Mouse (Mus musculus) midbrain, embryonic 12.5 days (tissue): ENCODE data around the gene Elmod3. TPM values are rescaled to one million over a fixed set of nuclear protein-coding genes. Genes with fewer than 3 reads are reported as not detected.
A peak's percentile ranks its signal among the peaks of the same experiment; 100 is the strongest.
"Not testable (repeated sequence)": the region's sequence is repeated elsewhere in the genome, so short reads cannot be mapped to it uniquely, and the experiment has no call there.

Source experiments
- ATAC-seq: fragments of 200-750 bp; cut with Nextera tagmentation; 2 replicates; pipeline ENCODE4 v1.8.0; 2017; ENCODE audit warnings: low read depth, moderate TSS enrichment, moderate library complexity; ENCODE audit not compliant: low FRiP score
- H3K27ac ChIP-seq: fragments of 300-500 bp; sonication (generic); replicated peaks from 2 replicates; pipeline ENCODE4 v1.5.1; 2016; ENCODE audit warnings: mild to moderate bottlenecking
- H3K27me3 ChIP-seq: fragments of 300-500 bp; sonication (generic); 2 replicates; pipeline ENCODE4 v1.6.1; 2016; ENCODE audit warnings: mild to moderate bottlenecking
- H3K36me3 ChIP-seq: fragments of 300-500 bp; sonication (generic); 2 replicates; pipeline ENCODE4 v1.6.1; 2016
- H3K4me1 ChIP-seq: fragments of 300-500 bp; sonication (generic); 2 replicates; pipeline ENCODE4 v1.6.1; 2016
- H3K4me2 ChIP-seq: fragments of 300-500 bp; sonication (generic); replicated peaks from 2 replicates; pipeline ENCODE4 v1.6.1; 2016; ENCODE audit warnings: mild to moderate bottlenecking, moderate library complexity
- H3K4me3 ChIP-seq: fragments of 300-500 bp; sonication (generic); 2 replicates; pipeline ENCODE4 v1.5.1; 2016; ENCODE audit warnings: mild to moderate bottlenecking
- H3K9ac ChIP-seq: fragments of 300-500 bp; sonication (generic); replicated peaks from 2 replicates; pipeline ENCODE4 v1.6.1; 2016; ENCODE audit warnings: mild to moderate bottlenecking, moderate library complexity
- H3K9me3 ChIP-seq: fragments of 300-500 bp; sonication (generic); 2 replicates; pipeline ENCODE4 v1.6.1; 2016; ENCODE audit warnings: mild to moderate bottlenecking
- WGBS: fragments of 180-500 bp; shearing (Covaris S2); methylation state at CpG from one replicate; pipeline ENCODE4 v1.1.7; 2016; 5-methylcytosine and 5-hydroxymethylcytosine counted together
- polyA plus RNA-seq: library from polyadenylated mRNA; unstranded; fragments of >200 nt; fragmentation: Nextera tagmentation; extraction: Ambion mirVana; gene quantifications from 2 replicates; pipeline ENCODE4 v1.2.1, GENCODE M21; 2016

Elmod3 gene
- polyA plus RNA-seq, 1 experiment from 2014 or later = 18.3 TPM

DNA sequence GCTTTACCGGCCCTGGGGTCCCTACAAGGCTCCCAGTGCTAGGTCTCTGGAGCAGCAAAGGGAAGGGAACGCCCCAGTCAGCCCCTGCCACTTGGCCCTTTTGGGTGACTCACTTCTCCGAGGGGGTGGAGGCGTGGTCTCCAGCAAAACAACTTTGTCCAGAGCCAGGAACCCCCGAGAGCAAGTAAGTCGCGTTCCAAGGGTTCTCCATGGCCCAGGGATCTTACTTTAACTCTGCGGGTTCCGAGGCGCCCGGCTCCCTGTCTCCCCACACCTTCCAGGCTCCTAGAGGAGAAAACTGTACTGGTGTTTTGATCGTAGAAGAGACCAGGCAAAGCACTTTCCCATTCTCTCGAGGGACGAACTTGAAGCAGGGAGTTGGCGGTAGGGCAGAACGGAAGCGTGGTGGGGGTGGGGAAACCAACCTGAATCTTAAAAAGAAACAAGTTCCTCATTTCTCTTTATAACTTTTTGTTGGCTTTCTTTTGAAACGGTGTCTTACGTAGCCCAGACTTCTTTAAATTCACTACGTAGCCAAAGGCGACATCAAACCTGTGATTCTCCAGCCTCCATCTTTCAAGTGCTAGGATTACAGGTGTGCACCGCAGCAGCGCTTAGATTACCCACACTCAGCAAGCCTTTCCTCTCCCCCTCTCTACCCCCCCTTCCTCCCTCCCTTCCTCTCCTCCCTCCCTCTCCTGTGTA is 53.8 kb downstream of the Elmod3 start, which contains the start of gene Capg:
Capg (plus strand) TSS at position 109 of the 705 bp plus-strand sequence.
- H3K4me3 ChIP-seq = no peak within 1 kb of the TSS
- H3K27ac ChIP-seq = no peak within 1 kb of the TSS; the same call in 1 of the 2 replicates
- 0 out of 2 replicates have a peak, but pooled peaks cover 4% of the 10 kb centered on the region for H3K4me1 ChIP-seq
- WGBS = 15% methylated on average over 23 of the region's 23 CpGs
- no peaks in the 10 kb centered on the region for H3K36me3 ChIP-seq
- H3K9me3 ChIP-seq = 0 out of 2 replicates have a peak, but pooled peaks cover 2% of the 10 kb centered on the region
- ATAC-seq = no peak
- H3K9ac ChIP-seq = no peak within 1 kb of the TSS
- H3K4me2 ChIP-seq = peak within 1 kb of the TSS; percentile 22
- H3K27me3 ChIP-seq = peaks cover 13% of the 10 kb centered on the region

DNA sequence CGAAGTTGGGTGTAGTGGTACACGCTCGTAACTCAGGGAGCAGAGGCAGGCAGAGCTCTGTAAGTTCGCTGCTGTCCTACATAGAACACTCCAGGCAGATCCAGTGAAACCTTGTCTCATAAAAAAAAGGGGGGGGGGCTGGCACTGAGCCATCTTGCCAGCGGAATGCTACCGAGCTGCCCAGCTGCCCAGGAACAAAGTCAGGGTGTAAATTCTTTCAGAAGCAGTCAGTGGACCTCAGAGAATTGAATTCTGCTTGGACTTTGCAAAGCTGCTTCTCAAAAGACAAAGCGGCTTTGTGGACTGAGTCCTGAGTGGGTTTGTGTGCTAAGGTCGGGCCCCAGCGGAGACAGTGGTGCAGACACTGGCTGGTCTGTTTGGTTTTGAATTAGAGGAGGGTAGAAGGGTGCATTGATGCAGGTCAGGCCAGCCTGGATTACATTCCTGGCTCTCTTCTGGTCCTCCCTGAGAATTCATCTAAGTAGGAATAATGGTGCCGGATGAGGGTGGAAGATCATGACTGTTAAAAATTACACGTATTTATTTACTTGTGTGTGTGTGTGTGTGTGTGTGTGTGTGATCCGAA is 54.9 kb downstream of the Elmod3 start:
- H3K9ac ChIP-seq = no peak overlapping the region
- H3K4me2 ChIP-seq = no peak overlapping the region
- H3K27ac ChIP-seq = no peak overlapping the region; the same call in 1 of the 2 replicates
- H3K27me3 ChIP-seq = peaks cover 13% of the 10 kb centered on the region
- no peak overlapping the region for H3K4me3 ChIP-seq
- 73% methylated on average over 12 of the region's 12 CpGs for WGBS
- H3K4me1 ChIP-seq = peaks cover 4% of the 10 kb centered on the region; the same call in 1 of the 2 replicates
- ATAC-seq = no peak
- no peaks in the 10 kb centered on the region for H3K36me3 ChIP-seq
- 0 out of 2 replicates have a peak, but pooled peaks cover 2% of the 10 kb centered on the region for H3K9me3 ChIP-seq

DNA sequence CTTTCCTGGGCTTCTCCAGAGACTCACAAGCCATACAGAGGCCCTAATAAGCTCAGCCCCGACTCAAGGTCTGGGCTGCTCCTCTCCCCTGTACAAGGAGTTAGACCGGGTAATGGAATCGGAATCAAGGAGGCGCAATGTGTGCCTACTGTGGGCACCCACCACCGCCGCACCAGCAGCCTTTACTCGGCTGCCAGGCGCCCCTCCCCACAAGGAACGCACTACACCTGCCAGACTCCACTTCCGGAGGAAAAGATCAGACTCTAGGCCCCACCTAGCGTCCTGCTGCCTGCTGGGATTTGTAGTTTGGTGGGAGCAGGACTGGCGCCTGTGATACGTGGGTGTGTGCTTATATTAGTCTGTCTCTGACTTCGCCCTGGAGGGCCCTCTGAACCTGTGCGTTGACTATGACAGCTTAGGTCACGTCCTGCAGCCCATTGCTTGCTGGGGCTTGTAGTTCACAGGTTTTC is 59.6 kb downstream of the Elmod3 start:
- Histone ChIP-seq H3K4me2 (peak overlapping the region; percentile 77), H3K9ac (peak overlapping the region; percentile 59), H3K36me3 (no peaks in the 10 kb centered on the region), H3K4me3 (peak overlapping the region; percentile 53), H3K4me1 (peaks cover 12% of the 10 kb centered on the region), H3K9me3 (no peaks in the 10 kb centered on the region), H3K27me3 (peaks cover under 1% of the 10 kb centered on the region; the same call in 1 of the 2 replicates), H3K27ac (0 out of 2 replicates have a peak overlapping the region, but pooled peaks have one; percentile 25)
- peak; percentile 92 for ATAC-seq
- WGBS = under 1% methylated on average over 16 of the region's 16 CpGs

DNA sequence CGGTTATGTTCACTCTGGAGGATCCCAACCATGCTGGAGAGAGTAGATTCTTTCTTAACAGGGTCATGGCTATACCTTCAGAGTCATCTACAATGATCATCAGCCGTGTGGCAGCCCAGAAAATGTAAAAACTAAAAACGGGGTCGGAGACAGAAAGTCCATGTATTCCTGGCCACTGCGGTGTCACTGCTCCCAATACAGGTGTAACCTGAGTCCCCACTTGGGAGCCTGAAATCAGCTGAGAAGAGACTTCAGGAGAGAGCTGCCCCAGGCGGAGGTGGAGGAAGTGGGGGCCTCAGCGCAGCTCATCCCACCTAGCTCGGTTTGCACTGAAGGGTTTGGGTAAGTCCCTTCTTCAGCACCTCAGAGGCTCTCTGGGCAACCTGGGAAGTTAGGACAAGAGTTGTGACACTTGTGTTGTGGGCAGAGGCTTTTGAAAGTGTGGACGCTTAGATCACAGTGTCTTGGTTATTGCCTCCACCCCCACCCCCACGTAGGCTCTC is 60.2 kb downstream of the Elmod3 start:
- no peak for ATAC-seq
- H3K27me3 ChIP-seq = no peaks in the 10 kb centered on the region
- peak overlapping the region; percentile 59 for H3K9ac ChIP-seq
- no peaks in the 10 kb centered on the region for H3K9me3 ChIP-seq
- 55% methylated on average over 10 of the region's 10 CpGs for WGBS
- peaks cover 14% of the 10 kb centered on the region for H3K4me1 ChIP-seq
- H3K4me2 ChIP-seq = peak overlapping the region; percentile 77
- peak overlapping the region; percentile 53 for H3K4me3 ChIP-seq
- no peak overlapping the region for H3K27ac ChIP-seq
- no peaks in the 10 kb centered on the region for H3K36me3 ChIP-seq

DNA sequence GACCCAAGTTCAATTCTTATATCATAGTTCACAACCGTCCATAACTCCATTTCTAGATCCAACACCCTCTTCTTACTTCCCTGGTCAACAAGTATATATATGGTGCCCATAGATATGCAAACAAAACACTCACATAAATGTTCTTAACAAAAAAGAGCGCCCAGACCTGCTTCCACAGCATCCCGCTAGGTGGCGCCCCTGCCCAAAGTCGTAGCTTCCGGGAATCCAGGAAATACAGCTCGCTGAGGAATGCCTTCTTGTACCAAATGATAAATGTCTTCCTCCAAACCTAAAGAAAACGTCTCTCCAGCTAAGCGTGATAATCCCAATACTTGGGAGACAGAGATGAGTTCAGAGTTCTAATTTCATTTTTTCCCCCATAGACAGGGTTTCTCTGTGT is 63.0 kb downstream of the Elmod3 start:
- Histone ChIP-seq H3K9ac (no peak overlapping the region), H3K9me3 (no peaks in the 10 kb centered on the region), H3K4me2 (peak overlapping the region; percentile 28), H3K4me3 (peak overlapping the region; percentile 3; the same call in 1 of the 2 replicates), H3K36me3 (no peaks in the 10 kb centered on the region), H3K27me3 (no peaks in the 10 kb centered on the region), H3K27ac (no peak overlapping the region), H3K4me1 (peaks cover 22% of the 10 kb centered on the region)
- WGBS = 5% methylated on average over 9 of the region's 9 CpGs
- ATAC-seq = no peak

DNA sequence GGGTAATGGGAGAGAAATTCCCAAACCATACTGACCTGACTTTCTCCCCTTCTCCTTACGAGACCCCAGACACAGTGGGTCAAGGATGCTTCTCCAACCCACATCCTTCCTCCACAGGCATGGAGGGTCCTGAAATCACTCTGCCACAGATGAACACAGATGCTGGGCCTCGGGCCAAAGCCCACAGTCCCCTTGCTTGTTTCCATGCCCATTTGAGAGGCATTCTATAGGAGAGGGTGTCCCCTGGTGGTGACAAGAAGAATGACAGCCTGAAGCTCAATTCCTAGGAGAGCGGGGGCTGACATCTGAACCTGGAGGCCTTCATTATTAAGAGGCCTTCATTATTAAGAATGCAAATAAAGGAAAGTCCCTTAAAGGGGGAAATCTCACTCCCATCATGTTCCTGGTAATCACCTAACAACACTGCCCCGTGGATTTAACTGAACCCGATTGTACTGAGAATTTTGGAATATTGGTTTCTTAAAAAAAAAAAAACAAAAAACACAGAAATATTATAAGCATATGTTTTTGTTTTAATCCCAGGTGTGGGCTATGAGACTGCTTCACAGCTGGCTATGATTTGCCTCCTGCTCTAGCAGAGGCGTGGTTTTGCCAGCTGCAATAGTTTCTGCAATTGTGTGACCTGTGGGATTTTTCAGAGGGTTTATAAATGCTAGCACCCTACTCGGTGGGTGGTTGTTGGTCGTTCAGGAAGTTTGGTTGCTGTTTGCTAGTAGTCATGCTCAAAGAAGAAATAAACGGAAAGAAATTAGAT is 64.0 kb downstream of the Elmod3 start:
- H3K9ac ChIP-seq = no peak overlapping the region
- WGBS = 44% methylated on average over 9 of the region's 9 CpGs
- H3K27ac ChIP-seq = no peak overlapping the region; the same call in 1 of the 2 replicates

DNA sequence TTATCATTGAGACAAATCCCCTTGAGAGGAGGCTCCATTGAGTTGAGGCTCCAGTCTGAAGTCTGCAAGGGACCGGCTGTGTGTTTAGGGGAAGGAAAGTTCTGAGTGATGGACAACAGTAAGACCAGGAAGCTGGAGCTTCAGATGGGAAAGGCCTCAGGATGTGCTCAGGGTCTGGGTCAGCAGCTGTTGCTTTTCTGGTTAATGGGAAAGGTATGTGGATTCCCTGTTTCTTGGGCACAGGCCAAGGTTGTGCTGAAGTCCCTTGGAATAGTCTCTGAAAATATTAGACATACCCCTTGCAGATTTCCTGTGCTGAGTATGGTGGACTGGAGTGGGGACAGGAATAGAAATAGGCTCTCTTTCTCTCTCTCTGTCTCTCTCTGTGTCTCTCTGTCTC is 64.7 kb downstream of the Elmod3 start:
- ATAC-seq, H3K9ac ChIP-seq, H3K27ac ChIP-seq, H3K36me3 ChIP-seq, H3K4me2 ChIP-seq, H3K4me3 ChIP-seq, H3K9me3 ChIP-seq, H3K27me3 ChIP-seq: not testable (repeated sequence)
- 38% methylated on average over 1 of the region's 1 CpGs for WGBS
- peaks cover 22% of the 10 kb centered on the region for H3K4me1 ChIP-seq

More for the DNA sequence above, 64.0 kb downstream of the Elmod3 start:
- Histone ChIP-seq H3K27me3 (no peaks in the 10 kb centered on the region), H3K4me2 (no peak overlapping the region), H3K9me3 (no peaks in the 10 kb centered on the region), H3K4me3 (no peak overlapping the region), H3K4me1 (peaks cover 22% of the 10 kb centered on the region), H3K36me3 (no peaks in the 10 kb centered on the region)
- peak; percentile 67 for ATAC-seq

DNA sequence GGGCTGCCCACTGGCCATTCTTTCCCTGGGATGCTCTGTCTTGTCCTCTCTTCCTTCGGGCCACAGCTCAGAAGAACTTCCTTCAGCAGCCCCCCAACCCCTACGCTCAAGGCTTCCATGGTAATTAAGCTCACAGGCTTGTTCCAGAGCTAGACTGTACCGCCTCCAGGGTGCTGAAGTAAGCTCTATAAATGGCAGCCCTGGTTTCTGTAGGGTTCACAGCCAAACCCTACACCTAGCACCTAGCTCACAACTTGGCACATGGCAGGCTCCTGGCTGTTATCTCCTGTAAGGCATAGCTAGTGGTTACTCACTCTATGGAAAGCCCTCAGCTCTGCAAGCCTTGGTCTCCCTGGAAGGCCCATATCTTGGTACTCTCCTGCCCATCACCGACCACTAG is 65.6 kb downstream of the Elmod3 start:
- Histone ChIP-seq H3K9ac (no peak overlapping the region), H3K27me3 (no peaks in the 10 kb centered on the region), H3K9me3 (no peaks in the 10 kb centered on the region), H3K4me2 (no peak overlapping the region), H3K36me3 (no peaks in the 10 kb centered on the region), H3K4me1 (peaks cover 17% of the 10 kb centered on the region; the same call in 1 of the 2 replicates), H3K4me3 (no peak overlapping the region), H3K27ac (peak overlapping the region; percentile 49)
- WGBS = 68% methylated on average over 4 of the region's 4 CpGs
- ATAC-seq = no peak

DNA sequence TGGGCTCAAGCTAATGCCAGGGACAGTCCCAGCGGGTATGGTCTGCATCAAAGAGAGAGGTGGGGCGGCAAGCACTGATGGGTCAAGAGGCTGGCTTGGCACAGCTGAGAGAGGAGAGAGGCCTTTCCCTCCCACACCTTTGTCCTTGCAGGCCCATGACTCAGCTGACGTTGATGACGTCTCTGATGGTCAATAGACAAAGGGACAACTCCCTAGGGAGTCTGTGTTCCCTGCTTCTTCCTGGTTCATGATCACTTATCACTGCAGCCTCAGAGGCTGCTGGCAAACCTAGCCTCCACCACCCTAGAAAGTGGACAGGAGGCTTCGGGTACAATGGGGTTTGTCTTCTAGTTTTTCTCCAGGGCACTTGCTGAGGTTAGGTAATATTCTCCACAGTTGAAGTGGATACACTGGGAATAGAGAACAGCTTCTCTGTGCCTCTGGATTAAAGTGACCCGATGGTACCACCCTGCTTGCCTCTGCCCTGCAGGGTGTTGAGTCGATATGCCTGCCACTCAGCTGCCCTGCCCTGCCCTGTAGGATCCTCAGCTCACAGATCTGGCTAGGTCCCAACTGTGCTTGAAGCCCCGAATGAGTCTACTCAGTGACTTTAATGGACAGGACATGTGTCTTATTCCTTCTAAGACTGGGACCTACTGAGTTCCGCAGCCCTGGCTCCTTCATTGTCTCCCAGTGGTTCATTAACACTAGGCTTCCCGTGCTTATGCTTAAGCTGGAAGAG is 69.6 kb downstream of the Elmod3 start:
- no peaks in the 10 kb centered on the region for H3K27me3 ChIP-seq
- 78% methylated on average over 10 of the region's 10 CpGs for WGBS
- no peak overlapping the region for H3K4me2 ChIP-seq
- no peak for ATAC-seq
- no peaks in the 10 kb centered on the region for H3K36me3 ChIP-seq
- H3K4me1 ChIP-seq = peaks cover 10% of the 10 kb centered on the region; the same call in 1 of the 2 replicates
- H3K27ac ChIP-seq = no peak overlapping the region
- no peak overlapping the region for H3K4me3 ChIP-seq
- no peaks in the 10 kb centered on the region for H3K9me3 ChIP-seq
- H3K9ac ChIP-seq = no peak overlapping the region

DNA sequence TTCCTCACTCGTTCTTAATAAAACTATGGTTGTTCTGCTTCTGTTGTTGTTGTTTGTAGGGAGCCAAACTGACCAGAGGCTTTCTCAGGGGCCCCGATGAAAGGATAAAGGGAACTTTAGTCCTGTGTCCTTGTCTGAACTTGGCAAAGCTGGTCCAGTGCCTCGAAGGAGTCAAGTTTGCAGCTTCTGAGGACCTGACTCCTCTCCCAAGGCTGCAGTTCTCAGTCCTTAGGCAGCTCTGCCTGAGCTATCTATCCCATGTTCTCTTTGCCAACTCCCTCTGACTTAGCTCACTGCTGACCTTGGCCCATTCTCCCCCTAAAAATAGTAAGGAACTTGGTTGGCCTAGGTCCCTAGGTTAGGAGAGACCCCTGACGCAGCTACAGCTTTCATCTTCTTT is 71.1 kb downstream of the Elmod3 start:
- ATAC-seq = no peak
- Histone ChIP-seq H3K27ac (no peak overlapping the region), H3K27me3 (no peaks in the 10 kb centered on the region), H3K4me2 (no peak overlapping the region), H3K4me3 (no peak overlapping the region), H3K9me3 (no peaks in the 10 kb centered on the region), H3K9ac (no peak overlapping the region), H3K4me1 (no peaks in the 10 kb centered on the region), H3K36me3 (no peaks in the 10 kb centered on the region)
- WGBS = 92% methylated on average over 4 of the region's 4 CpGs

DNA sequence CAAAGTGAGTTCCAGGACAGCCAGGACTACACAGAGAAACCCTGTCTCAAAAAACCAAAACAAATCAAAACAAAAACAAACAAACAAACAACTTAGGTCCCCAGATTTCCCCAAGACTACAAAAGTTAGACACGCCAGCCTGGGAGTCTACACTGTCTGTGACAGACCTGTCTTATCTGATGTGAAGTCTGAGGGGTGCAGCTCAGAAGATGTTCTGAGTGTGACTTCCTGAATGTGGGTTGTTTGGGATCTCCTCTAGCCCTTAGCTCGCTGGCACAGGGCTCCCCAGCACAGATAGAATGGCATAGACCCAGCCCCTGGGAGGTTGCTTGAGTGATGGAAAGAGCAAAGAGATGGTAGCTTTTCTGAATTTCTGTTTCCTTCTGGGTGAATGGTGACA is 74.1 kb downstream of the Elmod3 start:
- H3K27ac ChIP-seq = no peak overlapping the region
- H3K36me3 ChIP-seq = no peaks in the 10 kb centered on the region
- H3K27me3 ChIP-seq = no peaks in the 10 kb centered on the region
- no peak for ATAC-seq
- no peak overlapping the region for H3K4me2 ChIP-seq
- no peak overlapping the region for H3K9ac ChIP-seq
- peaks cover 21% of the 10 kb centered on the region for H3K4me1 ChIP-seq
- no peak overlapping the region for H3K4me3 ChIP-seq
- H3K9me3 ChIP-seq = no peaks in the 10 kb centered on the region
- WGBS = 82% methylated on average over 2 of the region's 2 CpGs
